Mouse (Mus musculus) megakaryocyte, embryonic 14.5 days (primary cell): Measurements from ENCODE around the gene Gtpbp3.

ENCODE experiments used
- FLI1 ChIP-seq: IDR thresholded peaks from 2 replicates; pipeline ENCODE4 v1.6.1; 2012; ENCODE audit warnings: low read length, inconsistent platforms, mixed read lengths
- GATA1 ChIP-seq: IDR thresholded peaks from 3 replicates; pipeline ENCODE4 v1.6.1; 2012; ENCODE audit warnings: mixed read lengths, low read length, inconsistent platforms, borderline replicate concordance

- TF ChIP-seq FLI1 (no peak), GATA1 (no peak)
Measured at GRCm38 (mm10) chr8:71495039-71495438, 7.1 kb downstream of the Gtpbp3 start.
